Mouse (Mus musculus) spleen, adult 12 weeks (tissue): ENCODE results near the gene Gm17455.

Experiments used
- DNase-seq: peaks from one replicate; pipeline ENCODE4 v3.0.0; 2022; ENCODE audit warnings: low spot score

Gene Gm17455

DNA sequence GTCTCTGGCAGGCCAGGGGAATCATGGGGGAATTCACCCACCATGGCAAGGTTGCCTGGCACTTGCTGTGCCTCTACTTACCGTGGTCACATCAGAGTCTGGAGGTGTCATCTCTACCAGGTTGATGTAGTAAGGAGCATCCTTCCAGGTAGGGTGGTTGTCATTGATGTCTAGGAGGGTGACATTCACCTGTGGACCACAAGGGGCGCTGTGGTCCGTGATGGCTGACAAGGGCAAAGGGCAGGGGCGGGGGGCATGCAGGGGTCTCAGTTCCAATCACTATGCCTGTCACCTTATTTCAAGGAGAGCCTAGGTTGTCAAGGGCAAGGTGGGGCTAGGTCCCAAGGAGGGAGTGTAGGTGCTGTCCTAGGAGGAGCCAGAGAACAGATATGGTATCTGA, 20.1 kb downstream of the Gm17455 start:
- DNase-seq = no peak

DNA sequence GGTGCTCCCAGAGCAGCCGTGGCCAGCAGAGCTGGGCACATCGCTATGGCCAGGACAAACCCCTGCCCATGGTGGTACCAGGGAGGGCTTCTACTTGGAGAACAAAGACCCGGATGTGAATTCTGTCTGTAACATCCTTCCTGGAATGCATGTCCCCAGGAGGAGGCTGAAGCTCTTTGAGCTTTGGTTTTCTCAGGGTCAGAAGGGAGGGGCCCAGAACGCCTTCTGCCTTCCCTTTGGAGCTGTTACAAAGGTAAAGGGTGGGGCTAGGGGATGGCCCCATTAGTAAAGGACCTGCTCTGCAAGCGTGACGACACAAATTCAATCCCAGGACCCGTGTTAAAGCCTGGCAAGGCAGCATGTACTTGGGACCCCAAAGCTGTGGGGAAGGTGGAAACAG, 23.2 kb downstream of the Gm17455 start:
- DNase-seq = no peak

- DNase-seq = no peak
These were observed 30.5 kb downstream of the Gm17455 start for GRCm38 (mm10) chr10:60430001-60430400.

DNA sequence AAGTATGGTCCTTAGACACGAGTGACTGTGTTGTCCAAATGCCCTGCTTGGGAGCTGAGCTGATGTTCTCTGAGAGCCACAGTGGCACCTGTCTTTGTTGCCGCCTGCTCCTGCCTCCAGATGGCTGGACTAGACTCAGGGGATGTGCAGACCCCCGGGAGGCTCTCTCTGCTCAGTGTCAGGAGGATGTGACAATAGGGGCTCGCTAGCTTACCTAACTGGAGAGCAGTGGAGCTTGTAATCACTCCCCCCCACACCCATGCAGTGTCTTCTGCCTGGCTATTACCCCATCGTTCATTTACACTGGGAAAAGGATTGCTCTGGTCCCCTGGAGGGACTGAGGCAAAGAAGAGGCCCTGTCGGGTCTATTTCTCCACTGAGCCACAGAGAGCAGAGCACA, 31.1 kb downstream of the Gm17455 start:
- no peak for DNase-seq

DNA sequence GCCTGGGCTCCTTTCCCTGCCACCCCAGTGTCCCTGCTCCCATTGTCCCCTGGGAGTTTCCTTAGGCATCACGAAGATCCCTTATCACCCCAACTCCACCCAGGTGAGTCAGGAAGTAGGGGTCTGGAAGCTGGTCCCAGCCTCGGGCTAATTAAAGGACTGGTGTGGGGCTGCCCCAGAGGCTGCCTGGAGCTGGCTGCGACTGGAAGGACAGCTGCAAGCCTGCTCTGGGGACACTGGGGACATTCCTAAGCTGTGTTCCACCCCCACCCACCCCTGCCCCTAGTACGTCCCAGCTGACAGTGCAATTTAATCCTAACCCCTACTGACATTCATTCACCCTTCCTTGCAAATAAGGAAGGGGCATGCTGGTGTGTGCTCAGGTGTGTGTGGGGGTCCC, 33.2 kb downstream of the Gm17455 start:
- DNase-seq = no peak

GRCm38 (mm10) chr10:60442321-60442720, 42.8 kb downstream of the Gm17455 start:
- no peak for DNase-seq

GRCm38 (mm10) chr10:60443078-60443477, 43.6 kb downstream of the Gm17455 start:
- DNase-seq = no peak

DNA sequence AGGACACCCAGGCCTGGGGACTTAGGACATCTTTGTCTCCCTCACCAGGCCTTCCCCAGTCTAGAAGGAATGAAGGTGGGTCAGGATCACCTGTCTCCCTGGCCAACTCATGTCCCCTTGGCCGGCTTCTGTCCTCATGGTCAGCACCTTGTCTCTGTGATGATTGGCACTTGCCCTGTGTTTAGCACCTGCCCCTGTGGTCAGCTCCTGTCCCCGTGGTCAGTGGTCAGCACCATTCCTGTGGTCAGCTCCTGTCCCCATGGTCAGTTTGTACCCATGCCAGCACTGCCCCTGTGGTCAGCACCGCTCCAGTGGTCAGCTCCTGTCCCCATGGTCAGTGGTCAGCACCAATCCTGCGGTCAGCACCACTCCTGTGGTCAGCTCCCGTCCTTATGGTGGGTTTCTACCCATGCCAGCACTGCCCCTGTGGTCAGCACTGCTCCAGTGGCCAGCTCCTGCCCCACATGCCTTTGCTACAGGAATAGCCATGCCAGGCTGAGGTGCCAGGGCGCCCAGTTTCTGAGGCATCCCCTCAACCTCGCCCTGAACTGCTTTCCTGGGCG, 45.6 kb downstream of the Gm17455 start:
- no peak for DNase-seq

DNA sequence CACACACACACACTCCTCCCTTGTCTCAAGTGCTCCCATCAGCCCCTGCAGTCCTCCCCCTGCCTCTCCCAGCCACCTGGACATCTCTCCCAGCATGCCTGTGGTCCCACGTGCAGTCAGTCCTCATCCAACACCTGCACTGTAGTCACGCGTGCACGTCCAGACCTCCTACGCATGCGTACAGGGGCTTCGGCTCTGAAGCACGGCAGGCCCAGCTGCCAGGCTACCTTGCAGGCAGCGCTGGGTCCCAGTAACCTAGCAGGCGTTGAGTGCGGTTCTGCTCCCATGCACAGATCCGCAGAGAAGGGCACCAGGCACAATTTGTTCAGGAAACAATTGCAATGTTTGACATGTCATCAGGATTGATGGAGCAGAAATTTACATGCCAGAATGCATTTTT, 47.7 kb downstream of the Gm17455 start:
- no peak for DNase-seq
